ENCODE assay signal across 10 mouse cellular contexts in the genomic region with DNA sequence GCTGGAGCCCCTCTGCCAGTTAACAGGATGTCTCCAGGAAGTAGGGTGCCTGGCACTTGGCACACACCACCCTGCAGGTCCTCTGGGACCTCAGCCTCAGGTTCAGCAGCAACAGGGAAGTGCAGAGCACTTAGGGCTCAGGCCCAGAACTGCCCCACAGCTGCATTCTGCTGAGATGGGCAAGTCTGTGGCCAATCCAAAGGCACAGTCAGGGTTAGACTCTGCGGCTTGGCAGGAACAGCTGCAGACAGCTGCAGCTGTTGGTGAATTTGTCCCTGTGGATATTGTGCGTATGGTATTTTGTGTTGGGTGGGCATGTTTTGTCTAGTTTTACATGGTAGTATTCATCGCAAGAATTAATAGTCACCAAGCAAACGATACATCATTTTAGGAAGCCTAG. TPM values are rescaled to one million over a fixed set of nuclear protein-coding genes. Genes with fewer than 3 reads are reported as not detected.
DNase-seq lines count a peak whose midpoint lies in the region; TF ChIP-seq lines count a peak whose summit lies in the region.
"Had no signal": no experiment of that assay in that cellular context is flagged by ENCODE, and none has a peak within 500 bp of the region (broad histone marks: within the 10 kb centered on the region; RNA-seq: fewer than 3 reads in every experiment).

No protein-coding gene starts in this region.

- H3K9me3 ChIP-seq in embryonic facial prominence, embryonic 10.5 days, result no peaks in the 10 kb centered on the region
- H3K9me3 ChIP-seq: midbrain, embryonic 15.5 days had no signal

- no peaks in the 10 kb centered on the region for H3K36me3 ChIP-seq in C2C12 (ENCODE audit: control insufficient read depth, insufficient read depth)
- peaks cover 35% of the 10 kb centered on the region for H3K36me3 ChIP-seq in embryonic facial prominence, embryonic 10.5 days (replicated peaks)

- H3K4me3 ChIP-seq in C2C12 (ENCODE audit: insufficient read depth, poor library complexity, severe bottlenecking), result no peak overlapping the region
- H3K4me3 ChIP-seq in embryonic facial prominence, embryonic 10.5 days, result no peak overlapping the region
- H3K4me3 ChIP-seq: erythroblast, embryonic 14.5 days; layer of hippocampus, adult 2 months; midbrain, embryonic 15.5 days had no signal

- H3K79me3 ChIP-seq in C2C12 (ENCODE audit: low read depth), result no peaks in the 10 kb centered on the region

- WGBS in embryonic facial prominence, embryonic 10.5 days, result 90% methylated on average over 4 of the region's 4 CpGs

- H3K79me2 ChIP-seq in C2C12 (ENCODE audit: control insufficient read depth, insufficient read depth), result no peaks in the 10 kb centered on the region

- H3K4me1 ChIP-seq in embryonic facial prominence, embryonic 10.5 days, result peaks cover 32% of the 10 kb centered on the region

- H3ac ChIP-seq in C2C12 (ENCODE audit: control insufficient read depth, insufficient read length, low read depth), result no peak overlapping the region

- H3K27me3 ChIP-seq in C2C12 (ENCODE audit: control insufficient read depth, insufficient read depth, insufficient read length), result no peaks in the 10 kb centered on the region
- H3K27me3 ChIP-seq in embryonic facial prominence, embryonic 10.5 days (replicated peaks; ENCODE audit: low read depth, poor library complexity, severe bottlenecking), result no peaks in the 10 kb centered on the region
- H3K27me3 ChIP-seq: midbrain, embryonic 15.5 days had no signal

- 0 out of 2 replicates have a peak overlapping the region, but pooled peaks have one; percentile 35 for H3K27ac ChIP-seq in embryonic facial prominence, embryonic 10.5 days (replicated peaks)
- H3K27ac ChIP-seq: layer of hippocampus, adult 2 months; midbrain, embryonic 15.5 days had no signal

- no peak for TF ChIP-seq CTCF in C2C12 (IDR thresholded peaks at IDR 0.05; ENCODE audit: control insufficient read depth, insufficient read depth, insufficient read length)

- DNase-seq in kidney, postnatal 14 days, result peak; percentile 33
- DNase-seq in kidney, adult 9 months, result no peak
- no peak for DNase-seq in embryonic facial prominence, embryonic 10.5 days (ENCODE audit: low spot score)
- DNase-seq in lung, postnatal 10 days, result peak; percentile 54
- no peak for DNase-seq in left cerebral cortex, adult 11 months (ENCODE audit: low spot score)
- no peak for DNase-seq in adrenal gland, adult 2 months

TF ChIP-seq in C2C12, 6 proteins besides CTCF, POLR2A, EP300 and RAD21:
- TF ChIP-seq MAX (IDR thresholded peaks at IDR 0.05) (peak; percentile 9), USF1 (IDR thresholded peaks at IDR 0.05; ENCODE audit: low read depth) (no peak), MYOD1 (IDR thresholded peaks at IDR 0.05; ENCODE audit: control insufficient read depth, insufficient read length, low read depth) (peak; percentile 96), CEBPB (IDR thresholded peaks at IDR 0.05; ENCODE audit: low read depth) (no peak), FOSL1 (IDR thresholded peaks at IDR 0.05; ENCODE audit: insufficient read depth, low read length, poor library complexity, severe bottlenecking) (no peak)

RNA-seq across cellular contexts. Expression of gene Cep63, which starts 5.8 kb away (rescaled TPM):
- polyA plus RNA-seq in C2C12 (2012; fragmentation: generic; extraction: Trizol), result 9.4 TPM
- polyA plus RNA-seq in embryonic facial prominence, embryonic 10.5 days (2016; fragmentation: Nextera tagmentation; extraction: Ambion mirVana), result 53.4 and 56.2 TPM in 2 replicates
- 10 to 100 TPM; 26.8 to 41.6 TPM for total RNA-seq in adrenal gland, adult 2 months (2021)
- 2.6 TPM in 2 replicates for polyA plus RNA-seq in adrenal gland, adult 2 months (2012; rRNA removed)

RNA-seq across cellular contexts. Expression of gene Anapc13, which starts 6.1 kb away (rescaled TPM):
- polyA plus RNA-seq in C2C12 (2012; fragmentation: generic; extraction: Trizol), result 136 TPM
- 146 and 164 TPM in 2 replicates for polyA plus RNA-seq in embryonic facial prominence, embryonic 10.5 days (2016; fragmentation: Nextera tagmentation; extraction: Ambion mirVana)
- 100 to 1,000 TPM; 386 to 423 TPM for total RNA-seq in adrenal gland, adult 2 months (2021)
- polyA plus RNA-seq in adrenal gland, adult 2 months (2012; rRNA removed), result 31.7 and 41.1 TPM in 2 replicates

Comparison
In these comparisons a context has a peak if more than half of its experiments do, and no peak if none do; other contexts are left out.
1. DNase-seq: peak in kidney, postnatal 14 days (single experiment) and lung, postnatal 10 days (single experiment); none in kidney, adult 9 months (single experiment), embryonic facial prominence, embryonic 10.5 days (single experiment), left cerebral cortex, adult 11 months (single experiment) and adrenal gland, adult 2 months (single experiment).